Mouse (Mus musculus) MEL (cell line): ENCODE measurements at regions not wholly inside any gene's neighbourhood (a gene's known extent, or its start where the extent isn't known, plus 50 kb on each side); places are given as distances from the start of the nearest gene placed in this dataset.

Experiments used
- DNase-seq: peaks from one replicate; pipeline ENCODE4 v3.0.0; 2011; ENCODE audit warnings: low read depth, low spot score
- H3K27ac ChIP-seq: 2 replicates; pipeline ENCODE4 v1.5.1; 2012; ENCODE audit warnings: low read depth, mild to moderate bottlenecking, control low read depth, low read length, moderate library complexity; ENCODE audit not compliant: control insufficient read depth
- H3K27me3 ChIP-seq, 2 experiments: fragments of 150-350 bp in 1 of 2; sonication (generic) in 1 of 2; 2 replicates each; pipeline ENCODE4 v1.6.1; 2012; ENCODE audit warnings: low read length in 2 of 2, mild to moderate bottlenecking in 2 of 2, improper control_type of control experiment in 1 of 2, moderate library complexity in 1 of 2; ENCODE audit not compliant: insufficient read depth in 2 of 2, control insufficient read depth in 1 of 2
- H3K36me3 ChIP-seq, 2 experiments: 2 replicates each; pipeline ENCODE4 v1.6.1; 2012 to 2014; ENCODE audit warnings: low read length in 2 of 2, improper control_type of control experiment in 1 of 2, inconsistent platforms in 1 of 2, mild to moderate bottlenecking in 1 of 2; ENCODE audit not compliant: insufficient read depth in 2 of 2, control insufficient read depth in 1 of 2
- H3K4me1 ChIP-seq, 2 experiments: fragments of 150-350 bp in 1 of 2; sonication (generic) in 1 of 2; 2 replicates each; pipeline ENCODE4 v1.6.1; 2012; ENCODE audit warnings: low read length in 2 of 2, improper control_type of control experiment in 1 of 2, mild to moderate bottlenecking in 1 of 2; ENCODE audit not compliant: insufficient read depth in 2 of 2, control insufficient read depth in 1 of 2
- H3K4me3 ChIP-seq, 2 experiments: fragments of 150-350 bp in 1 of 2; sonication (generic) in 1 of 2; 2 replicates each; pipeline ENCODE4 v1.5.1; 2012; ENCODE audit warnings: low read depth in 2 of 2, low read length in 2 of 2, mild to moderate bottlenecking in 2 of 2, moderate library complexity in 2 of 2, control low read depth in 1 of 2, improper control_type of control experiment in 1 of 2; ENCODE audit not compliant: control insufficient read depth in 1 of 2, insufficient read depth in 1 of 2
- H3K79me2 ChIP-seq: 2 replicates; pipeline ENCODE4 v1.6.1; 2012; ENCODE audit warnings: mild to moderate bottlenecking, low read length, moderate library complexity; ENCODE audit not compliant: control insufficient read depth, poor library complexity, insufficient read depth
- H3K9ac ChIP-seq: 2 replicates; pipeline ENCODE4 v1.6.1; 2012; ENCODE audit warnings: low read depth, mild to moderate bottlenecking, control low read depth, low read length, moderate library complexity; ENCODE audit not compliant: control insufficient read depth, poor library complexity, severe bottlenecking
- H3K9me3 ChIP-seq: fragments of 150-350 bp; sonication (generic); replicated peaks from 2 replicates; pipeline ENCODE4 v1.6.1; 2012; ENCODE audit warnings: mild to moderate bottlenecking, low read length, improper control_type of control experiment, moderate library complexity; ENCODE audit not compliant: insufficient read depth
- CHD2 ChIP-seq: IDR thresholded peaks from 2 replicates; pipeline ENCODE4 v1.6.1; 2011; ENCODE audit warnings: low read length, improper control_type of control experiment
- EP300 ChIP-seq, 2 experiments: IDR thresholded peaks; 2 replicates each; pipeline ENCODE4 v1.6.1; 2011; ENCODE audit warnings: improper control_type of control experiment in 2 of 2, low read length in 2 of 2, low read depth in 1 of 2, mild to moderate bottlenecking in 1 of 2
- MXI1 ChIP-seq: IDR thresholded peaks from 2 replicates; pipeline ENCODE4 v1.6.1; 2011; ENCODE audit warnings: mild to moderate bottlenecking, low read depth, low read length, improper control_type of control experiment
- MYC ChIP-seq: IDR thresholded peaks from 2 replicates; pipeline ENCODE4 v1.6.1; 2011; ENCODE audit warnings: low read depth, mild to moderate bottlenecking, low read length, improper control_type of control experiment, moderate library complexity
- NELFE ChIP-seq: IDR thresholded peaks from 2 replicates; pipeline ENCODE4 v1.6.1; 2011; ENCODE audit warnings: low read depth, low read length, improper control_type of control experiment
- TBP ChIP-seq: IDR thresholded peaks from 2 replicates; pipeline ENCODE4 v1.8.0; 2011; ENCODE audit warnings: low read depth, low read length, improper control_type of control experiment
- TCF12 ChIP-seq: IDR thresholded peaks from 2 replicates; pipeline ENCODE4 v1.6.1; 2014; ENCODE audit warnings: low read depth, mild to moderate bottlenecking, inconsistent platforms, low read length, improper control_type of control experiment, moderate library complexity
- ZC3H11A ChIP-seq: IDR thresholded peaks from 2 replicates; pipeline ENCODE4 v1.6.1; 2012; ENCODE audit warnings: low read depth, mild to moderate bottlenecking, inconsistent platforms, low read length, improper control_type of control experiment

- no peak overlapping the region for H3K4me3 ChIP-seq
- TF ChIP-seq TBP (no peak), MXI1 (no peak), MYC (no peak)
- no peak for DNase-seq
- no peak overlapping the region for H3K27ac ChIP-seq
- H3K36me3 ChIP-seq = peaks cover 0 to 2% of the 10 kb centered on the region in 2 experiments; a peak in 2 of 4 replicates
- no peak overlapping the region for H3K9ac ChIP-seq
- H3K9me3 ChIP-seq = no peaks in the 10 kb centered on the region
- no peaks in the 10 kb centered on the region for H3K4me1 ChIP-seq
- no peaks in the 10 kb centered on the region for H3K79me2 ChIP-seq
- H3K27me3 ChIP-seq = no peaks in the 10 kb centered on the region
These were observed 54.5 kb upstream of the Slc9a9 start for GRCm38 (mm10) chr9:94615205-94615604.

- no peak for DNase-seq
- Histone ChIP-seq H3K9ac (no peak overlapping the region), H3K79me2 (no peaks in the 10 kb centered on the region), H3K36me3 (peaks cover 0 to 2% of the 10 kb centered on the region in 2 experiments; a peak in 2 of 4 replicates), H3K27ac (no peak overlapping the region), H3K4me3 (no peak overlapping the region), H3K9me3 (no peaks in the 10 kb centered on the region), H3K4me1 (no peaks in the 10 kb centered on the region), H3K27me3 (no peaks in the 10 kb centered on the region; a peak in 1 of 4 replicates)
- no peak for TF ChIP-seq NELFE
- TF ChIP-seq ZC3H11A = no peak
- no peak for TF ChIP-seq EP300 (IDR thresholded peaks at IDR 0.05; ENCODE audit: low read depth in 1 of 2, low read length in 2 of 2)
- no peak for TF ChIP-seq TCF12
- TF ChIP-seq CHD2 = no peak
These were observed 51.5 kb upstream of the Slc9a9 start for GRCm38 (mm10) chr9:94618079-94618786.
